Mouse (Mus musculus): ENCODE data around the gene Hoxa11.

DNA sequence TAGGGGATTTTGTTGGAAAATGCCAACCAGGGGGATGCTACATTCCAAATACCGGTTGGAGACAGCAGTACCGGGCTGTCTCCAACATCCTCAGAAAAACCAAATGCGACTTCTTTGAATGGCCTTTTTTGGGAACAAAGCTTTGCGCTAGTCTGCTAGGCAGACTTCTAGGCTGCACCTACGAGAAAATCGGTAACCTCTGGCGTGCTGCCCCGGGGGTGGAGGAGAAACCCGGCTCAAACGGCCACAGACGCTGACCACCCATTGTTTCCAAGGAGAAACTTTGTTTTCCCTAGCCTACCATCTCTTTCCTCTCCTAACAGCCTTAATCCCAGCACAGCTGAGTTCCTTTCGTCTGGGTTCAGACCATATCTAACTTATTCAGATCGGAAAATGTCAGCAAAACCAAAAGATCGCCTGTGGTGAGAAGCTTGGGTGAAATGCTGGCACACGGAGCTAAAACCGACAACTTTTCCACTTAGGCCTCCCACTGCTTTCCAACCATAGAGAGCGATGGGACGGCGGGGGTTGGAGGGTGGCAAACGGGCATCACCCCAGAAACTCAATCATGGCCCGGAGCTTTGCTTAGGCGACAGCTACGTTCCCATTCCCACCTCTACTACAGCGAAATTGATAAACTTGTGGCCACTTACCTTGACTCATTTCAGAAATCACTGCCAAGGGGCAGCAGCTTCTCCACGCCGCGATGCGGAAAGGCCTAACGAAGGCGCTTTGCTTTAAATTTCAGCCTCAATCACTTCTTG lies 5.8 kb downstream of the Hoxa11 start:
- TF ChIP-seq POLR2A (IDR thresholded peaks at IDR 0.05; ENCODE audit: extremely low read depth, insufficient read depth, low read length) (no peak), CTCF (IDR thresholded peaks at IDR 0.05; ENCODE audit: low read depth, low read length) (no peak)

All from liver, adult 2 months (tissue).